ENCODE assay signal across 9 mouse cellular contexts in the genomic region with DNA sequence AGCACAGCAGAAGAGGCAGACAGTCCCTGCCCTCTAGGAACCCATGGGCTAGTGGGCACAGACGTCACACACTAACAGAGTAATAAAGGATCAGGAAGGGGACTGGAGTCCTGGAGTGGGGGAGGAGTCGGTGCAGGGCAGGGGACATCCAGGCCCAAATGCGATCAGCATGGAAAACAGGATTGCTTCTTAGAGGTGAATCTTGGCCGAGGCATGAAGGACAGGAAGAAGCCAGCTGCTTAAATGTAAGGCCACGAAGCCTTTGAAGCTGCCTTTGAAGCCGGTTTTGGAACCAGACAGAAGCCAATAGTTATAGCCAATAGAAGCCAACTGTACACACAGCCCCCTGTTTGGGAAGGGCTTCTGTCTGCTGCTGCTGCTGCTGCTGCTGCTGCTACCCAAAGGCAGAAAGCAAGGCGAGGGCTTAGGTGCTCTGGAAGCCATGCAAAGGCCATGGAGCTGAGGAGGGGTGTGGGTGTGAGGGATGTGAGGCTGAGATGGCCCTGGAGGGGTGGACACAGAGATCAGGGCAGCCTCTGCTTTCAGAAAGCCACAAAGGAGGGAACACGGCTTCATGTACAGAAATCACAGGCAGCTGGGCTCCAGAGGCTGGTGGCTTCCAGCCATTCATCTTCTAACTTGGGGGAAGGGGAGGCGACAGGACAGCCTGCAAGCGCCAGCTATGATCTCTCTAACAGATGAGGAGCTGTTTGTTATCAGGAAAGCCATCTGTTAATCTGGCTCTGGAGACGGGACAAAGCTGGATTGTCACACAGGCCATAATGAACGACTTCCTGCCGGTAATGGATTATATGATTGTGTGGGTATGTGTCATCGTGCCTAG. TPM values are rescaled to one million over a fixed set of nuclear protein-coding genes. Genes with fewer than 3 reads are reported as not detected.
DNase-seq lines count a peak whose midpoint lies in the region; ATAC-seq and TF ChIP-seq lines count a peak whose summit lies in the region.
"Had no signal": no experiment of that assay in that cellular context is flagged by ENCODE, and none has a peak within 500 bp of the region (broad histone marks: within the 10 kb centered on the region; RNA-seq: fewer than 3 reads in every experiment).

No protein-coding gene starts in this region.

- no peak overlapping the region for H3K9ac ChIP-seq in neural tube, embryonic 12.5 days

- no peak overlapping the region for H3K4me3 ChIP-seq in lung, adult 2 months (replicated peaks; ENCODE audit: extremely low read depth, low read depth, low read length)
- H3K4me3 ChIP-seq in neural tube, embryonic 12.5 days, result no peak overlapping the region

- H3K9me3 ChIP-seq in neural tube, embryonic 12.5 days, result no peaks in the 10 kb centered on the region

- TF ChIP-seq POLR2A in lung, adult 2 months (IDR thresholded peaks at IDR 0.05; ENCODE audit: borderline replicate concordance, extremely low read depth, low read depth, low read length), result no peak

- H3K27ac ChIP-seq in neural tube, embryonic 12.5 days, result no peak overlapping the region

- 30% methylated on average over 14 of the region's 14 CpGs for WGBS in lung, adult 2 months
- 26% methylated on average over 14 of the region's 14 CpGs for WGBS in neural tube, embryonic 12.5 days

- peaks cover 4% of the 10 kb centered on the region; the same call in 1 of the 2 replicates for H3K4me1 ChIP-seq in lung, adult 2 months (ENCODE audit: control insufficient read depth, insufficient read depth, low read length)
- peaks cover 11% of the 10 kb centered on the region for H3K4me1 ChIP-seq in neural tube, embryonic 12.5 days

- H3K27me3 ChIP-seq in neural tube, embryonic 12.5 days (replicated peaks), result peaks cover 5% of the 10 kb centered on the region; the same call in 1 of the 2 replicates

- no peaks in the 10 kb centered on the region for H3K36me3 ChIP-seq in neural tube, embryonic 12.5 days

- no peak for ATAC-seq in neural tube, embryonic 12.5 days (ENCODE audit: low FRiP score, low read depth)

- no peak for TF ChIP-seq CTCF in lung, adult 2 months (IDR thresholded peaks at IDR 0.05; ENCODE audit: insufficient read depth, low read length)

- H3K4me2 ChIP-seq in neural tube, embryonic 12.5 days (replicated peaks), result peak overlapping the region; percentile 13; the same call in 1 of the 2 replicates

- DNase-seq in lung, adult 18-20 months, result peak; percentile 22 to 51
- DNase-seq in lung, adult 2 months, result no peak
- peak; percentile 38 for DNase-seq in heart, postnatal 4 days
- DNase-seq in layer of hippocampus, adult 9-11 months, result peak; percentile 68
- no peak for DNase-seq in cerebellum, adult 11-12 months
- no peak for DNase-seq in yolk sac, embryonic 10.5 days (ENCODE audit: low spot score)
- DNase-seq in c-Kit-positive CD71-positive TER-119-positive erythroid progenitor cells, embryonic 14.5 days (ENCODE audit: low spot score), result no peak

RNA-seq across cellular contexts. Expression of a gene that starts 5.1 kb away (rescaled TPM):
- 116 and 137 TPM in 2 replicates for polyA plus RNA-seq in lung, adult 2 months (2012; rRNA removed)
- total RNA-seq in heart, postnatal 4 days (2021), result 10 to 100 TPM; 69.2 to 71.4 TPM
- 102 and 108 TPM in 2 replicates for polyA plus RNA-seq in neural tube, embryonic 12.5 days (2016; fragmentation: Nextera tagmentation; extraction: Ambion mirVana)
- total RNA-seq: neutrophil, adult 5-6 weeks had no signal

Comparison
In these comparisons a context has a peak if more than half of its experiments do, and no peak if none do; other contexts are left out.
1. DNase-seq: peak in lung, adult 18-20 months (2 of 2), heart, postnatal 4 days (single experiment) and layer of hippocampus, adult 9-11 months (single experiment); none in lung, adult 2 months (single experiment), cerebellum, adult 11-12 months (single experiment), yolk sac, embryonic 10.5 days (single experiment) and c-Kit-positive CD71-positive TER-119-positive erythroid progenitor cells, embryonic 14.5 days (single experiment).